Comparison of ENCODE assay signal across 8 mouse cellular contexts in the genomic region with DNA sequence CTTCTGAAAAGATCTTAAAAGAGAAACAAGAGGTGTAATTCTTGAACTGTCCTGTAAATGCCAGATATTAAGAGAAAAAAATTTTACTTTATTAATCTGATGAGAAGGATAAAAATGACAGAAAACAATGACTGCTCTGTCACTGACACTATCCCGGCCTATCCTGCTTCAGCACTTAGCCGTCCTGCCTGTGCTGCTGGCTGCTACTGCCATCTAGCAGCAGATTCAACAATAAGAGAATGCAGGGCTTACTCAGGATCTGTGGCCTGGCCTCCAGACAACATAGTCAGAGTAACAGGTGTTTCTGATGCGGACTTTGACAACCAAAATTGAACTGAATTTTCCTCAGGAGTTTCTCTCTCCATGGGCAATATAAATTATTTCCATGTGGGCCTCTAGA. TPM values are rescaled to one million over a fixed set of nuclear protein-coding genes. Genes with fewer than 3 reads are reported as not detected.
A peak's percentile ranks its signal among the peaks of the same experiment; 100 is the strongest.
DNase-seq lines count a peak whose midpoint lies in the region; ATAC-seq and TF ChIP-seq lines count a peak whose summit lies in the region.

No protein-coding gene starts in this region.

- no peaks in the 10 kb centered on the region for H3K4me1 ChIP-seq in limb, embryonic 14.5 days (ENCODE audit: control insufficient read depth, insufficient read depth, low read length)

- intact Hi-C loops in heart, postnatal 10 days (cut with DNase I) = loop anchor here (1.0 kb wide), 1 partner anchor 192 kb away; no protein-coding TSS in a partner anchor

- no peaks in the 10 kb centered on the region for H3K9me3 ChIP-seq in limb, embryonic 14.5 days (ENCODE audit: control insufficient read depth, low read length)

- H3K36me3 ChIP-seq in limb, embryonic 14.5 days (ENCODE audit: control insufficient read depth, insufficient read depth, low read length) = no peaks in the 10 kb centered on the region

- DNase-seq in gastrocnemius, postnatal 25 days = peak; percentile 13
- no peak for DNase-seq in gastrocnemius, postnatal 4 days (ENCODE audit: low spot score in 2 of 2)
- peak; percentile 58 for DNase-seq in 3T3-L1 (ENCODE audit: low read depth, low spot score)
- peak; percentile 58 for DNase-seq in adipocyte (ENCODE audit: low spot score)
- peak; percentile 45 to 58 for DNase-seq in heart, postnatal 10 days
- DNase-seq in limb, embryonic 14.5 days (ENCODE audit: low spot score) = peak; percentile 36
- peak; percentile 15 for DNase-seq in right cerebral cortex, postnatal 25 days
- DNase-seq in yolk sac, embryonic 10.5 days (ENCODE audit: low spot score) = no peak

- no peak overlapping the region for H3K9ac ChIP-seq in limb, embryonic 14.5 days (ENCODE audit: low read depth, low read length, severe bottlenecking)

- 29% methylated on average over 3 of the region's 3 CpGs for WGBS in limb, embryonic 14.5 days

- no peak for ATAC-seq in limb, embryonic 14.5 days (ENCODE audit: low FRiP score, low read depth)

- no peak overlapping the region for H3K4me3 ChIP-seq in limb, embryonic 14.5 days (replicated peaks; ENCODE audit: low read length)

- no peak overlapping the region for H3K4me2 ChIP-seq in limb, embryonic 14.5 days (replicated peaks; ENCODE audit: low read depth, low read length, severe bottlenecking)

- TF ChIP-seq POLR2A in limb, embryonic 14.5 days (IDR thresholded peaks at IDR 0.05; ENCODE audit: borderline replicate concordance, extremely low read depth, insufficient read depth, insufficient read length) = no peak

- H3K27me3 ChIP-seq in limb, embryonic 14.5 days (ENCODE audit: control insufficient read depth, insufficient read depth, low read length) = no peaks in the 10 kb centered on the region

- no peak overlapping the region for H3K27ac ChIP-seq in limb, embryonic 14.5 days (replicated peaks; ENCODE audit: low read depth, low read length)

RNA-seq across cellular contexts. Expression of a gene that starts 12.8 kb away (rescaled TPM):
- total RNA-seq in gastrocnemius, postnatal 25 days (2021) = 1 to 10 TPM; 1.6 to 1.7 TPM
- total RNA-seq in gastrocnemius, postnatal 4 days (2021) = 1 to 10 TPM; 3.6 to 3.9 TPM
- total RNA-seq in heart, postnatal 10 days (2021) = 1 to 10 TPM; 2.5 to 3.6 TPM
- 7.3 and 8.9 TPM in 2 replicates for polyA plus RNA-seq in limb, embryonic 14.5 days (2012; rRNA removed)
- 10.2 and 11.3 TPM in 2 replicates for polyA plus RNA-seq in limb, embryonic 14.5 days (2014; fragmentation: Nextera tagmentation; extraction: Ambion mirVana)

Comparison
In these comparisons a context has a peak if more than half of its experiments do, and no peak if none do; other contexts are left out.
1. DNase-seq: peak in gastrocnemius, postnatal 25 days (single experiment), 3T3-L1 (single experiment), adipocyte (single experiment), heart, postnatal 10 days (2 of 2), limb, embryonic 14.5 days (single experiment) and right cerebral cortex, postnatal 25 days (single experiment); none in gastrocnemius, postnatal 4 days (0 of 2) and yolk sac, embryonic 10.5 days (single experiment).